Mouse (Mus musculus) neural tube, embryonic 13.5 days (tissue): Measurements from ENCODE around the gene Mrpl48. TPM values are rescaled to one million over a fixed set of nuclear protein-coding genes. Genes with fewer than 3 reads are reported as not detected.
"Not testable (repeated sequence)": the region's sequence is repeated elsewhere in the genome, so short reads cannot be mapped to it uniquely, and the experiment has no call there.

Source experiments
- ATAC-seq: fragments of 200-750 bp; cut with Nextera tagmentation; 2 replicates; pipeline ENCODE4 v1.8.0; 2017; ENCODE audit warnings: low read depth, mild to moderate bottlenecking, moderate TSS enrichment, moderate library complexity
- H3K27ac ChIP-seq: fragments of 300-500 bp; sonication (generic); replicated peaks from 2 replicates; pipeline ENCODE4 v1.5.1; 2015; ENCODE audit warnings: moderate library complexity, mild to moderate bottlenecking, inconsistent platforms
- H3K27me3 ChIP-seq: fragments of 300-500 bp; sonication (generic); 2 replicates; pipeline ENCODE4 v1.6.1; 2015; ENCODE audit warnings: mild to moderate bottlenecking, inconsistent platforms
- H3K36me3 ChIP-seq: fragments of 300-500 bp; sonication (generic); 2 replicates; pipeline ENCODE4 v1.6.1; 2015; ENCODE audit warnings: mild to moderate bottlenecking, inconsistent platforms
- H3K4me1 ChIP-seq: fragments of 300-500 bp; sonication (generic); replicated peaks from 2 replicates; pipeline ENCODE4 v1.6.1; 2015; ENCODE audit warnings: inconsistent platforms
- H3K4me2 ChIP-seq: fragments of 300-500 bp; sonication (generic); 2 replicates; pipeline ENCODE4 v1.6.1; 2015; ENCODE audit warnings: inconsistent platforms, mild to moderate bottlenecking, moderate library complexity
- H3K4me3 ChIP-seq: fragments of 300-500 bp; sonication (generic); 2 replicates; pipeline ENCODE4 v1.5.1; 2015; ENCODE audit warnings: mild to moderate bottlenecking, inconsistent platforms
- H3K9ac ChIP-seq: fragments of 300-500 bp; sonication (generic); 2 replicates; pipeline ENCODE4 v1.6.1; 2015; ENCODE audit warnings: moderate library complexity, mild to moderate bottlenecking, inconsistent platforms
- H3K9me3 ChIP-seq: fragments of 300-500 bp; sonication (generic); 2 replicates; pipeline ENCODE4 v1.6.1; 2016; ENCODE audit warnings: inconsistent platforms
- WGBS: fragments of 180-500 bp; shearing (Covaris S2); methylation state at CpG from one replicate; pipeline ENCODE4 v1.1.7; 2015; 5-methylcytosine and 5-hydroxymethylcytosine counted together
- polyA plus RNA-seq: library from polyadenylated mRNA; unstranded; fragments of >200 nt; fragmentation: Nextera tagmentation; extraction: Ambion mirVana; gene quantifications from 2 replicates; pipeline ENCODE4 v1.2.1, GENCODE M21; 2015

Mrpl48 gene
- polyA plus RNA-seq, 1 experiment from 2014 or later: 85.6 TPM

- H3K36me3 ChIP-seq: no peaks in the 10 kb centered on the region
- 84% methylated on average over 2 of the region's 2 CpGs for WGBS
- H3K9me3 ChIP-seq: no peaks in the 10 kb centered on the region
- H3K4me1 ChIP-seq: peaks cover 7% of the 10 kb centered on the region
- no peak for ATAC-seq
- H3K27ac ChIP-seq: no peak overlapping the region
- H3K27me3 ChIP-seq: no peaks in the 10 kb centered on the region
- no peak overlapping the region for H3K9ac ChIP-seq
- H3K4me2 ChIP-seq: no peak overlapping the region
- no peak overlapping the region for H3K4me3 ChIP-seq
These were observed 29.3 kb downstream of the Mrpl48 start for GRCm38 (mm10) chr7:100578794-100579193.

DNA sequence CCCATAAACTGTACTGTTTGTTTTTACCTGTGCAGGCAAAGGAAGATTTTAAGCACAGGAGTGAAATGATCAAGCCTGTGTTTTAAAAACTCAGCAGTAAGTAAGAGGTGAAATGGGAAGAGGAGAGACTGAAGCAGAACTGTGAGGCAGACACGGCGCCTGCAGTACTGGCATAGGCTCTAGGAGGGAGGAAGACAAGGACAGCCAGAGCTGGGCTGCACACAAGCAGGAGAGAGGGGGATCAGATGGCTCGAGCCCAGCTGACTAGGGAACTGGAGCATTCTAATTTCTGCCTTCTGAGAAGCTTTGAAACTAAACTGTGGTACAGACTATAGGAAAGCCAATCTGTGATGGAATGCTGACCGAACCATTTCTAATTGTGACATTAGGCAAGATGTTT lies 35.4 kb downstream of the Mrpl48 start:
- Histone ChIP-seq H3K27ac (no peak overlapping the region), H3K4me1 (no peaks in the 10 kb centered on the region), H3K4me3 (no peak overlapping the region), H3K27me3 (no peaks in the 10 kb centered on the region), H3K4me2 (no peak overlapping the region), H3K9me3 (no peaks in the 10 kb centered on the region), H3K9ac (no peak overlapping the region), H3K36me3 (0 out of 2 replicates have a peak, but pooled peaks cover 4% of the 10 kb centered on the region)
- no peak for ATAC-seq
- WGBS: 79% methylated on average over 4 of the region's 4 CpGs

DNA sequence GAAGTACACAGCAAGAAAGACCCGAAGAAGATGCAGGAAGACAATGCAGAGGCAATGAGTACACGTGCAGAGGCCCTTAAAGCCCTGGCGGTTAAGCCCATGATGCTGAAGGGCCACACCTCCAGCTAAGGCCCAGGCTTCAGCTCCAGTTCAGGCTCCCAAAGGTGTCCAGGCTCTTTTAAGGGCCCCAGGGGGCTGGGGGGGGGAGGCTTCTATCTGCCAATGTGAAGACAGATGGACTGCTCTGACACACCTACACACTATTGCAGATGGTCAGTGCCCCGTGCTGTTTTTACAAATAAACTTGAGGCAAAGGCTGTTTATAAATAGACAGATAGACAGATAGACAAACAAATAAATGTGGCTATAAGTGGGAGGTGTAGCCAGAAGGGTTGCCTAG lies 36.0 kb downstream of the Mrpl48 start:
- 86% methylated on average over 4 of the region's 4 CpGs for WGBS
- peaks cover 10% of the 10 kb centered on the region; the same call in 1 of the 2 replicates for H3K36me3 ChIP-seq
- H3K4me1 ChIP-seq: no peaks in the 10 kb centered on the region
- H3K4me2 ChIP-seq: no peak overlapping the region
- no peak overlapping the region for H3K9ac ChIP-seq
- no peaks in the 10 kb centered on the region for H3K9me3 ChIP-seq
- ATAC-seq: no peak
- H3K4me3 ChIP-seq: no peak overlapping the region
- no peaks in the 10 kb centered on the region for H3K27me3 ChIP-seq
- no peak overlapping the region for H3K27ac ChIP-seq

DNA sequence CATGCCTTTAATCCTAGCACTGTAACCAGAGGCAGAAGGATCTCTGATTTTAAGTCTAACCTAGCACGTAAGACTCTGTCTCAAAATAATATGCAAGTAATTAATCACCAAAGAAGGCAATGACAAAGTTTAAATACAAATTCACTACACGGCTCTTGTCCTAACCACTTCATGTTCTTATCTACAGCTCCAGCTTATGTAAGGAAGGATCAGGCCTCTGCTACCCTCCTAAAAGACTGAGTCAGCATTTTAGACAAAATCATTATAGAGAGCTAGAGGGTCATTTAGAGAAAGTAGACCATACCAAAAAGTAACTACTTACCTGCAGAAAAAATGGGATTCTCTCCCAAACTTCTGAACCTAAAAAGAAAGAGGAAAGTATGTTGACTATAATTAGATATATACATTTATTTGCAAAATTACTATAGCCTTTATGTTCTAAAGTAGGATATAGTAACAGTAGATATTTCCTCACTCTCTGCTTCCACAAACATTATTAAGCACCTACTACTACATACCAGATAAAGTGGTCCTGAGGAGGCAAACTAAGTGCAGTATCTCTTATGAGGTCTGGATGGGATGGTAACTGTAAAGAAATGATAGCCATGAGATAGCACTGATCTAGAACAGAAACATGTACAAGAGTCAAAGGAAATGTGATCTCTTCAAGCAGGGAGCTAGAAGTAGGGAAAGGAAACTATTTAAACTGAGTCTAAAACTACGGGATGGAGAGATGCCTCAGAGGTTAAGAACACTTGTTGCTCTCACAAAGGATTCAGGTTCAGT lies 37.0 kb downstream of the Mrpl48 start:
- no peaks in the 10 kb centered on the region for H3K9me3 ChIP-seq
- no peak overlapping the region for H3K9ac ChIP-seq
- 93% methylated on average over 3 of the region's 3 CpGs for WGBS
- H3K4me3 ChIP-seq: no peak overlapping the region
- peaks cover 10% of the 10 kb centered on the region; the same call in 1 of the 2 replicates for H3K36me3 ChIP-seq
- H3K4me2 ChIP-seq: no peak overlapping the region
- no peak overlapping the region for H3K27ac ChIP-seq
- no peak for ATAC-seq
- H3K27me3 ChIP-seq: no peaks in the 10 kb centered on the region
- no peaks in the 10 kb centered on the region for H3K4me1 ChIP-seq

DNA sequence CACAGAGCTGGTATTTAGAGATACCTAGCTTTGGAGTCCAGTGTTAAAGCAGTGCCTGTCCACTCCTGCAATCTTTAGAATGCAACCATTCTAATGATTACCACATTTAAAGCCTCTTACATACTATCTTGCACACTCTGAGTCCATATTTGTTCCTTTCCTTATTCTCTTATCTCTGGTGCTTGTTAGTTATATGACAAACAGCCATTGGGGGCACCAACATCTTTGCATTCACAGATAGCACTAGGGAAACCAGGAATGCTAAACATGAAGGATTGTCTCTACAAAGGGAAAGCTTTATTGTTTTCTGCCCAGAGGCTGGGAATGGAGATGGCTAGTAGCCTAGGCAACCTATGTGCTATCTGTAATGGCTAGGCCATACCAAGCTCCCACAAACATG lies 38.2 kb downstream of the Mrpl48 start:
- no peak overlapping the region for H3K4me2 ChIP-seq
- H3K27me3 ChIP-seq: no peaks in the 10 kb centered on the region
- no peak overlapping the region for H3K9ac ChIP-seq
- H3K9me3 ChIP-seq: no peaks in the 10 kb centered on the region
- H3K27ac ChIP-seq: no peak overlapping the region
- no peaks in the 10 kb centered on the region for H3K4me1 ChIP-seq
- ATAC-seq: no peak
- H3K36me3 ChIP-seq: peaks cover 12% of the 10 kb centered on the region
- no peak overlapping the region for H3K4me3 ChIP-seq

DNA sequence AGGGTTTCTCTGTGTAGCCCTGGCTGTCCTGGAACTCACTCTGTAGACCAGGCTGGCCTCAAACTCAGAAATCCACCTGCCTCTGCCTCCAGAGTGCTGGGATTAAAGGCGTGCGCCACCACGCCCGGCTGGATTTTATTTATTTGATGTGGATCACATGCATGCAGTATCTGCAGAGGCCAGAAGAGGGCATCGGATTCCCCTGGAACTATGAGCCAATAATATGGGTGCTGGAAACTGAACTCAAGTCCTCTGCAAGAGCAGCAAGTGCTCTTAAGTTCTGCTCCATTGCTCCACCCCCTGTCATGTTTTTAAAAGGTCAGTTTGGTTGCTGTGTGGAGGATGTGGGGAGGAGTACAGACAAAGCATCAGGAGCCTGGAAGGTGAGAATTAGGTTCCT lies 40.9 kb downstream of the Mrpl48 start:
- peaks cover 16% of the 10 kb centered on the region for H3K36me3 ChIP-seq
- WGBS: 80% methylated on average over 5 of the region's 5 CpGs
- not testable (repeated sequence) for H3K4me2 ChIP-seq, H3K9ac ChIP-seq, H3K9me3 ChIP-seq, H3K4me3 ChIP-seq, H3K4me1 ChIP-seq, H3K27ac ChIP-seq, ATAC-seq, H3K27me3 ChIP-seq

DNA sequence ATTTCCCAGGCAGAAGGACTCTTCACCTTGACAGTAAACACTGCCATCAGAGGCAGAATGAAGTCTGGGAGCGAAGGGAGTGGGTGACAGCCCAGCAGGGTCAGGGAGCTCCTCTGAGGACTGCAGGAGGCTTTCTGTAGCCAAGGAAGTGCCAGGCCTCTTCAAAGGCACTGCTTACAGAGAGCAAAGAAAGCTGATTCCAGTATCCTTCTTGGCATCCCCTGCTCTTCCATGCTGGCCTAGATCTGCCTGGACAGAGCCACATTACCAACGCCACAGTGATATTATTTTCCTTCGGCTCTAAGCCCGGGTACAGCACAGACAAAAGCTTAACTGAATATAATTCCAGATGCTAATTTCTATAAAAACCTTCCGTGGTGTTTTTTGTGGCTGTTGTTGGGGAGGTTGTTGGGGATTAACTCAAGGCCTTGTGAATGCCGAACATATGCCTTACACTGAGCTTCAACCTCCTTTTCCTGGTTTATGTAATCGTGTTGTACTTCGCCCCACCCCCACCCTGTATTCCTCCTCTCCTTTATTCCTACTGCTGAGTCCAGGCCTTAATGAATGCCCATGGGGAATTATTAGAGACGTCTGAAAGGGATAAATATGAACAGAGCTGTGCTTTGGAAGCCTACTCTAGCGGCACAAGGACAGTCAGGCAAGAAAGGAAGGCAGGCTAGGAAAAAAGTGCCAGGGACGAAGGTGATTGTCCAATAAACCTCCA lies 46.1 kb downstream of the Mrpl48 start:
- Histone ChIP-seq H3K27ac (peak overlapping the region; percentile 70), H3K9me3 (no peaks in the 10 kb centered on the region), H3K27me3 (no peaks in the 10 kb centered on the region), H3K9ac (peak overlapping the region; percentile 34; the same call in 1 of the 2 replicates), H3K4me2 (no peak overlapping the region), H3K36me3 (peaks cover 10% of the 10 kb centered on the region), H3K4me3 (no peak overlapping the region), H3K4me1 (peaks cover 11% of the 10 kb centered on the region)
- WGBS: 69% methylated on average over 11 of the region's 11 CpGs
- peak; percentile 32; the same call in 1 of the 2 replicates for ATAC-seq

DNA sequence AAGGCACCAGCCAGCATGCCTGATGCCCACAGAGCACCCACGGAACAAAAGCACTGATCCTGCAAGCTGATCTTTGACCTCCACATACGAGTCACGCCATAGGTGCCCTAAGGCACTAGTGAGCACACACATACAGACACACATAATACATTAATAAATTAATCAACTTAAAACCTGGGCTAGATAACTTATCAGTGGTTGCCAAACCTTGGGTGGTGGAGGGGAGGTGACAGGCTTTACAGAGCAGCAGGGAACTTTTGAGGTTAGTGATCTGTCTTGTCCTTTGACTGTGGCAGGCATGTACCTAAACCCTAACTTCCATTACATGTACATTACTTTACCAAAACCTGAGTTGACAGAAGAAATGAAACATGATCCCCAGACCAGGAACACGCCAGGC lies 48.8 kb downstream of the Mrpl48 start:
- H3K27me3 ChIP-seq: no peaks in the 10 kb centered on the region
- H3K36me3 ChIP-seq: 0 out of 2 replicates have a peak, but pooled peaks cover 4% of the 10 kb centered on the region
- WGBS: 85% methylated on average over 4 of the region's 4 CpGs
- H3K27ac ChIP-seq: no peak overlapping the region
- H3K4me1 ChIP-seq: peaks cover 26% of the 10 kb centered on the region
- no peak for ATAC-seq
- H3K4me3 ChIP-seq: no peak overlapping the region
- H3K9ac ChIP-seq: no peak overlapping the region
- no peaks in the 10 kb centered on the region for H3K9me3 ChIP-seq
- H3K4me2 ChIP-seq: no peak overlapping the region

GRCm38 (mm10) chr7:100557241-100557640 lies 50.9 kb downstream of the Mrpl48 start:
- Histone ChIP-seq H3K4me2 (no peak overlapping the region), H3K4me3 (no peak overlapping the region), H3K9me3 (no peaks in the 10 kb centered on the region), H3K36me3 (0 out of 2 replicates have a peak, but pooled peaks cover 4% of the 10 kb centered on the region), H3K27me3 (no peaks in the 10 kb centered on the region), H3K4me1 (peaks cover 22% of the 10 kb centered on the region), H3K27ac (no peak overlapping the region), H3K9ac (no peak overlapping the region)
- no peak for ATAC-seq
- WGBS: 89% methylated on average over 5 of the region's 5 CpGs

GRCm38 (mm10) chr7:100555431-100555951 lies 52.6 kb downstream of the Mrpl48 start:
- peak overlapping the region; percentile 92 for H3K27ac ChIP-seq

DNA sequence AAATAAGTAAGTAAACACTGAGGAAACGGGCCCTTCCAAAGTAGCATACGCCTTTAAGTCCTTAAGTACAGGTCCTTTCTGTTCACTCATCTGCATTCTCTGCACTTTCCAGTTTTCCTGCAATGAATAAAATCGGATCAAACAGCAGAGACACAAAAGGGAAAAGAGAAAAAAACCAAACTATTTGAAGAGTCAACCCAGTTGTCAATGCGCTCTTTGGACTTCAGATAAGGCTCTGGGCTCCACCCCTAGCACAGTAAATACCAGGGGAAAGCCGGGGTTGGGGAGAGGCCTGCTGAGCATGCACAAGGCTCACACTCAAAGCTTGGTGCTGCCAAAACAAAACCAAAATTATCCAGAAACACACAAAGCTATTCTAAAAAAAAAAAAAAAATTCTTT lies 53.2 kb downstream of the Mrpl48 start:
- Histone ChIP-seq H3K27me3 (no peaks in the 10 kb centered on the region), H3K9ac (no peak overlapping the region), H3K9me3 (no peaks in the 10 kb centered on the region), H3K4me1 (peaks cover 19% of the 10 kb centered on the region), H3K36me3 (0 out of 2 replicates have a peak, but pooled peaks cover 10% of the 10 kb centered on the region), H3K4me3 (no peak overlapping the region), H3K27ac (peak overlapping the region; percentile 92), H3K4me2 (no peak overlapping the region)
- ATAC-seq: no peak
- WGBS: 62% methylated on average over 5 of the region's 5 CpGs

More at GRCm38 (mm10) chr7:100555431-100555951, 52.6 kb downstream of the Mrpl48 start:
- Histone ChIP-seq H3K36me3 (0 out of 2 replicates have a peak, but pooled peaks cover 10% of the 10 kb centered on the region), H3K4me3 (no peak overlapping the region), H3K9ac (peak overlapping the region; percentile 52), H3K9me3 (no peaks in the 10 kb centered on the region), H3K4me1 (peaks cover 19% of the 10 kb centered on the region), H3K27me3 (no peaks in the 10 kb centered on the region), H3K4me2 (peak overlapping the region; percentile 32)
- WGBS: 21% methylated on average over 13 of the region's 13 CpGs
- ATAC-seq: peak; percentile 94

DNA sequence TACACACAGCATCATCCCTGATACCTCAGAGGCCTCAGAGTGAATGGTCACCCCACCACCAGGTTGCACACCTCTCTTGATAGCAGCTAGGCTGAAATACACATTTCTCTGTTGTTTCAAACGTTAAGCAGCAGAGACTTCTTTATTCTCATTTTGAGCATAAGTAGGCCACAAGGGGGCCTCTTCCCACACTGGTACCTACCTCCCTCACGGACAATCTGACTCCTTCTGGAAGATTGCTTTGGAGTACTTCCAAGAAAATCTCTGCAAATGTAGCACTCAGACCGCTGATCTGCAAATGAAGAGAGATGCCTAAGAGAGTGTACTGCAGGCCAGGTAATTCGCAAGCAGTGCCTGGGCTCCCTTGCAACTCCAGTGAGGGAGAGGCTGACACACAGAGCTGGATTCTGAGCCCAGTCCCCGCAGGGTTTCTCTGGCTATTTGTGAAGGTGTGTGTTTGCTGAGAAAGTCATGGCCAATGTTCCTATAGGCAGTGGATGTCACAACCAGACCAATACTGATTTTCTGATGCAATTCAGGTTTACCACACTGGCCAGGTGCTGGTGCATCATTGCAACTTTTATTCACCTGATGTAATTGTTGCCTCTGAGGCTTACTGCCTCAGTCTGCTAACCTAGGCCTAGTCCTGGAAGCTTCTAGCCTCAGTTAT lies 57.6 kb downstream of the Mrpl48 start:
- Histone ChIP-seq H3K4me2 (no peak overlapping the region), H3K27me3 (no peaks in the 10 kb centered on the region), H3K9ac (no peak overlapping the region), H3K27ac (no peak overlapping the region), H3K9me3 (no peaks in the 10 kb centered on the region), H3K4me3 (no peak overlapping the region), H3K36me3 (peaks cover 36% of the 10 kb centered on the region), H3K4me1 (peaks cover 15% of the 10 kb centered on the region)
- WGBS: 57% methylated on average over 5 of the region's 5 CpGs
- no peak for ATAC-seq
